Mouse (Mus musculus): Measurements from ENCODE around the gene Klhdc7b. TPM values are rescaled to one million over a fixed set of nuclear protein-coding genes. Genes with fewer than 3 reads are reported as not detected.
A peak's percentile ranks its signal among the peaks of the same experiment; 100 is the strongest.

Gene Klhdc7b
- polyA plus RNA-seq, 2 experiments from 2014 or later: not detected

- ATAC-seq: no peak
Measured at GRCm38 (mm10) chr15:89374801-89375534, 9.7 kb upstream of the Klhdc7b start.

- ATAC-seq: no peak
Measured at GRCm38 (mm10) chr15:89376040-89376439, 8.7 kb upstream of the Klhdc7b start.

- ATAC-seq: no peak
Measured at GRCm38 (mm10) chr15:89376957-89377356, 7.8 kb upstream of the Klhdc7b start, which contains the start of gene Tymp. TSS of gene Tymp (minus strand) at chr15:89377039.

- no peak for ATAC-seq
Measured at GRCm38 (mm10) chr15:89377362-89377761, 7.4 kb upstream of the Klhdc7b start.

- ATAC-seq: no peak
Measured at GRCm38 (mm10) chr15:89377938-89378828, 6.5 kb upstream of the Klhdc7b start.

GRCm38 (mm10) chr15:89378831-89379401 lies 5.8 kb upstream of the Klhdc7b start, which contains the start of gene Odf3b:
TSS of gene Odf3b (minus strand) at chr15:89379282.
- peak; percentile 40 for ATAC-seq

GRCm38 (mm10) chr15:89379429-89379828 lies 5.3 kb upstream of the Klhdc7b start:
- ATAC-seq: no peak

- ATAC-seq: peak; percentile 81
Measured at GRCm38 (mm10) chr15:89387127-89387526, 2.4 kb downstream of the Klhdc7b start.

GRCm38 (mm10) chr15:89390081-89390480 lies 5.4 kb downstream of the Klhdc7b start:
- ATAC-seq: no peak

GRCm38 (mm10) chr15:89396883-89397282 lies 12.2 kb downstream of the Klhdc7b start:
- ATAC-seq: no peak

- ATAC-seq: no peak
Measured at GRCm38 (mm10) chr15:89398146-89398545, 13.4 kb downstream of the Klhdc7b start.

- no peak for ATAC-seq
Measured at GRCm38 (mm10) chr15:89399716-89400115, 15.0 kb downstream of the Klhdc7b start.

- no peak for ATAC-seq
Measured at GRCm38 (mm10) chr15:89402471-89402870, 17.8 kb downstream of the Klhdc7b start.

GRCm38 (mm10) chr15:89404831-89405623 lies 20.3 kb downstream of the Klhdc7b start:
- ATAC-seq: no peak

- no peak for ATAC-seq
Measured at GRCm38 (mm10) chr15:89406691-89407090, 22.0 kb downstream of the Klhdc7b start.

- no peak for ATAC-seq
Measured at GRCm38 (mm10) chr15:89410118-89410517, 25.4 kb downstream of the Klhdc7b start, which contains the start of gene Syce3. TSS of gene Syce3 (minus strand) at chr15:89410503.

- no peak for ATAC-seq
Measured at GRCm38 (mm10) chr15:89415282-89415681, 30.6 kb downstream of the Klhdc7b start.

GRCm38 (mm10) chr15:89421938-89422337 lies 37.2 kb downstream of the Klhdc7b start:
- ATAC-seq: no peak

- no peak for ATAC-seq
Measured at GRCm38 (mm10) chr15:89424621-89425020, 39.9 kb downstream of the Klhdc7b start.

GRCm38 (mm10) chr15:89425711-89426121 lies 41.0 kb downstream of the Klhdc7b start, which contains the start of gene Cpt1b:
TSS of gene Cpt1b (minus strand) at chr15:89425863.
- no peak for ATAC-seq

- ATAC-seq: no peak
Measured at GRCm38 (mm10) chr15:89426716-89427115, 42.0 kb downstream of the Klhdc7b start.

Measured in CD4-positive, CD25-positive, alpha-beta regulatory T cell, adult 4 months (primary cell).